Mouse (Mus musculus) MEL (cell line): ENCODE data around the gene Suclg2. TPM values are rescaled to one million over a fixed set of nuclear protein-coding genes. Genes with fewer than 3 reads are reported as not detected.

Experiments
- DNase-seq: peaks from one replicate; pipeline ENCODE4 v3.0.0; 2011; ENCODE audit warnings: low read depth, low spot score
- H3K27ac ChIP-seq: 2 replicates; pipeline ENCODE4 v1.5.1; 2012; ENCODE audit warnings: low read depth, mild to moderate bottlenecking, control low read depth, low read length, moderate library complexity; ENCODE audit not compliant: control insufficient read depth
- H3K27me3 ChIP-seq, 2 experiments: fragments of 150-350 bp in 1 of 2; sonication (generic) in 1 of 2; 2 replicates each; pipeline ENCODE4 v1.6.1; 2012; ENCODE audit warnings: low read length in 2 of 2, mild to moderate bottlenecking in 2 of 2, improper control_type of control experiment in 1 of 2, moderate library complexity in 1 of 2; ENCODE audit not compliant: insufficient read depth in 2 of 2, control insufficient read depth in 1 of 2
- H3K36me3 ChIP-seq, 2 experiments: 2 replicates each; pipeline ENCODE4 v1.6.1; 2012 to 2014; ENCODE audit warnings: low read length in 2 of 2, improper control_type of control experiment in 1 of 2, inconsistent platforms in 1 of 2, mild to moderate bottlenecking in 1 of 2; ENCODE audit not compliant: insufficient read depth in 2 of 2, control insufficient read depth in 1 of 2
- H3K4me1 ChIP-seq, 2 experiments: fragments of 150-350 bp in 1 of 2; sonication (generic) in 1 of 2; 2 replicates each; pipeline ENCODE4 v1.6.1; 2012; ENCODE audit warnings: low read length in 2 of 2, improper control_type of control experiment in 1 of 2, mild to moderate bottlenecking in 1 of 2; ENCODE audit not compliant: insufficient read depth in 2 of 2, control insufficient read depth in 1 of 2
- H3K4me3 ChIP-seq, 2 experiments: fragments of 150-350 bp in 1 of 2; sonication (generic) in 1 of 2; 2 replicates each; pipeline ENCODE4 v1.5.1; 2012; ENCODE audit warnings: low read depth in 2 of 2, low read length in 2 of 2, mild to moderate bottlenecking in 2 of 2, moderate library complexity in 2 of 2, control low read depth in 1 of 2, improper control_type of control experiment in 1 of 2; ENCODE audit not compliant: control insufficient read depth in 1 of 2, insufficient read depth in 1 of 2
- H3K79me2 ChIP-seq: 2 replicates; pipeline ENCODE4 v1.6.1; 2012; ENCODE audit warnings: mild to moderate bottlenecking, low read length, moderate library complexity; ENCODE audit not compliant: control insufficient read depth, poor library complexity, insufficient read depth
- H3K9ac ChIP-seq: 2 replicates; pipeline ENCODE4 v1.6.1; 2012; ENCODE audit warnings: low read depth, mild to moderate bottlenecking, control low read depth, low read length, moderate library complexity; ENCODE audit not compliant: control insufficient read depth, poor library complexity, severe bottlenecking
- H3K9me3 ChIP-seq: fragments of 150-350 bp; sonication (generic); replicated peaks from 2 replicates; pipeline ENCODE4 v1.6.1; 2012; ENCODE audit warnings: mild to moderate bottlenecking, low read length, improper control_type of control experiment, moderate library complexity; ENCODE audit not compliant: insufficient read depth
- BHLHE40 ChIP-seq: IDR thresholded peaks from 2 replicates; pipeline ENCODE4 v1.6.1; 2012; ENCODE audit warnings: low read depth, mild to moderate bottlenecking, inconsistent platforms, low read length, improper control_type of control experiment, borderline replicate concordance
- CHD1 ChIP-seq: IDR thresholded peaks from 2 replicates; pipeline ENCODE4 v1.6.1; 2012; ENCODE audit warnings: low read depth, mild to moderate bottlenecking, inconsistent platforms, low read length, improper control_type of control experiment
- CHD2 ChIP-seq: IDR thresholded peaks from 2 replicates; pipeline ENCODE4 v1.6.1; 2011; ENCODE audit warnings: low read length, improper control_type of control experiment
- CTCF ChIP-seq, 3 experiments: IDR thresholded peaks in 2 of 3; conservative IDR thresholded peaks in 1 of 3; 2 replicates each; pipeline ENCODE4 v1.5.1; 2011 to 2012; ENCODE audit warnings: low read length in 3 of 3, low read depth in 2 of 3, mild to moderate bottlenecking in 2 of 3, improper control_type of control experiment in 1 of 3, inconsistent platforms in 1 of 3, mixed read lengths in 1 of 3, moderate library complexity in 1 of 3; ENCODE audit not compliant: control insufficient read depth in 1 of 3, insufficient read depth in 1 of 3, poor library complexity in 1 of 3, severe bottlenecking in 1 of 3
- E2F4 ChIP-seq: IDR thresholded peaks from 2 replicates; pipeline ENCODE4 v1.6.1; 2011; ENCODE audit warnings: low read depth, low read length, improper control_type of control experiment, borderline replicate concordance
- ELF1 ChIP-seq: IDR thresholded peaks from 2 replicates; pipeline ENCODE4 v1.6.1; 2014; ENCODE audit warnings: low read depth, mild to moderate bottlenecking, inconsistent platforms, low read length, improper control_type of control experiment, moderate library complexity
- ETS1 ChIP-seq: IDR thresholded peaks from 2 replicates; pipeline ENCODE4 v1.6.1; 2012; ENCODE audit warnings: low read depth, mild to moderate bottlenecking, inconsistent platforms, low read length, improper control_type of control experiment, moderate library complexity
- GABPA ChIP-seq: IDR thresholded peaks from 2 replicates; pipeline ENCODE4 v1.6.1; 2012; ENCODE audit warnings: low read depth, mild to moderate bottlenecking, inconsistent platforms, low read length, improper control_type of control experiment, moderate library complexity
- GATA1 ChIP-seq: IDR thresholded peaks from 2 replicates; pipeline ENCODE4 v1.6.1; 2011; ENCODE audit warnings: low read depth, low read length, improper control_type of control experiment
- HCFC1 ChIP-seq: IDR thresholded peaks from 2 replicates; pipeline ENCODE4 v1.6.1; 2012; ENCODE audit warnings: low read depth, mild to moderate bottlenecking, inconsistent platforms, low read length, improper control_type of control experiment, moderate library complexity
- KAT2A ChIP-seq: conservative IDR thresholded peaks from 2 replicates; pipeline ENCODE4 v1.6.1; 2012; ENCODE audit warnings: low read depth, low read length, improper control_type of control experiment, inconsistent platforms
- MAFK ChIP-seq: IDR thresholded peaks from 2 replicates; pipeline ENCODE4 v1.6.1; 2011; ENCODE audit warnings: low read depth, mild to moderate bottlenecking, low read length, improper control_type of control experiment, borderline replicate concordance
- MAZ ChIP-seq: IDR thresholded peaks from 2 replicates; pipeline ENCODE4 v1.6.1; 2012; ENCODE audit warnings: low read depth, mild to moderate bottlenecking, inconsistent platforms, low read length, improper control_type of control experiment
- MXI1 ChIP-seq: IDR thresholded peaks from 2 replicates; pipeline ENCODE4 v1.6.1; 2011; ENCODE audit warnings: mild to moderate bottlenecking, low read depth, low read length, improper control_type of control experiment
- MYB ChIP-seq: IDR thresholded peaks from 2 replicates; pipeline ENCODE4 v1.6.1; 2011; ENCODE audit warnings: mild to moderate bottlenecking, low read depth, low read length, improper control_type of control experiment
- MYC ChIP-seq: IDR thresholded peaks from 2 replicates; pipeline ENCODE4 v1.6.1; 2011; ENCODE audit warnings: low read depth, mild to moderate bottlenecking, low read length, improper control_type of control experiment, moderate library complexity
- NELFE ChIP-seq: IDR thresholded peaks from 2 replicates; pipeline ENCODE4 v1.6.1; 2011; ENCODE audit warnings: low read depth, low read length, improper control_type of control experiment
- POLR2A ChIP-seq, 2 experiments: IDR thresholded peaks; 2 replicates each; pipeline ENCODE4 v1.6.1; 2011 to 2012; ENCODE audit warnings: low read length in 2 of 2, mild to moderate bottlenecking in 2 of 2, control low read depth in 1 of 2, improper control_type of control experiment in 1 of 2, low read depth in 1 of 2, moderate library complexity in 1 of 2; ENCODE audit not compliant: control insufficient read depth in 1 of 2, insufficient read depth in 1 of 2, poor library complexity in 1 of 2
- POLR2AphosphoS5 ChIP-seq: IDR thresholded peaks from 2 replicates; pipeline ENCODE4 v1.6.1; 2012; ENCODE audit warnings: low read depth, borderline replicate concordance, mild to moderate bottlenecking, inconsistent platforms, low read length, moderate library complexity, mixed read lengths
- RAD21 ChIP-seq: IDR thresholded peaks from 2 replicates; pipeline ENCODE4 v1.6.1; 2011; ENCODE audit warnings: mild to moderate bottlenecking, low read depth, low read length, improper control_type of control experiment
- SMC3 ChIP-seq: IDR thresholded peaks from 2 replicates; pipeline ENCODE4 v1.6.1; 2011; ENCODE audit warnings: low read depth, low read length, improper control_type of control experiment
- TBP ChIP-seq: IDR thresholded peaks from 2 replicates; pipeline ENCODE4 v1.8.0; 2011; ENCODE audit warnings: low read depth, low read length, improper control_type of control experiment
- TCF12 ChIP-seq: IDR thresholded peaks from 2 replicates; pipeline ENCODE4 v1.6.1; 2014; ENCODE audit warnings: low read depth, mild to moderate bottlenecking, inconsistent platforms, low read length, improper control_type of control experiment, moderate library complexity
- UBTF ChIP-seq: IDR thresholded peaks from 2 replicates; pipeline ENCODE4 v1.6.1; 2012; ENCODE audit warnings: low read depth, mild to moderate bottlenecking, inconsistent platforms, low read length, improper control_type of control experiment, moderate library complexity, borderline replicate concordance; ENCODE audit not compliant: insufficient read depth
- USF2 ChIP-seq, 2 experiments: IDR thresholded peaks; 2 replicates each; pipeline ENCODE4 v1.6.1; 2011 to 2012; ENCODE audit warnings: improper control_type of control experiment in 2 of 2, low read length in 2 of 2, borderline replicate concordance in 1 of 2, inconsistent platforms in 1 of 2, low read depth in 1 of 2, mild to moderate bottlenecking in 1 of 2; ENCODE audit not compliant: insufficient read depth in 1 of 2
- ZKSCAN1 ChIP-seq: IDR thresholded peaks from 2 replicates; pipeline ENCODE4 v1.6.1; 2012; ENCODE audit warnings: low read depth, mild to moderate bottlenecking, inconsistent platforms, low read length, improper control_type of control experiment, moderate library complexity
- ZMIZ1 ChIP-seq: IDR thresholded peaks from 2 replicates; pipeline ENCODE4 v1.6.1; 2012; ENCODE audit warnings: low read depth, mild to moderate bottlenecking, inconsistent platforms, low read length, improper control_type of control experiment, moderate library complexity
- ZNF384 ChIP-seq: IDR thresholded peaks from 2 replicates; pipeline ENCODE4 v1.6.1; 2012; ENCODE audit warnings: low read depth, mild to moderate bottlenecking, inconsistent platforms, low read length, improper control_type of control experiment
- polyA plus RNA-seq, 2 experiments: library from polyadenylated mRNA; stranded (reverse) in 1 of 2; unstranded in 1 of 2; fragments of >175 nt in 1 of 2; fragments of >200 nt in 1 of 2; gene quantifications; 2 replicates each; pipeline versions ENCODE4 v1.2.1 to v1.2.4; 2012; ENCODE audit warnings: low replicate concordance in 2 of 2, low read depth in 1 of 2; ENCODE audit not compliant: insufficient read length in 2 of 2, insufficient read depth in 1 of 2, missing spikeins in 1 of 2
- total RNA-seq: library from RNA; depleted of rRNA; stranded (reverse); fragments of 300-350 nt; gene quantifications from 2 replicates; pipeline ENCODE4 v1.2.3, GENCODE M21; 2012

Gene Suclg2
- total and polyA plus RNA-seq, 3 experiments = 40.0 to 46.5 TPM; not detected in 1

DNA sequence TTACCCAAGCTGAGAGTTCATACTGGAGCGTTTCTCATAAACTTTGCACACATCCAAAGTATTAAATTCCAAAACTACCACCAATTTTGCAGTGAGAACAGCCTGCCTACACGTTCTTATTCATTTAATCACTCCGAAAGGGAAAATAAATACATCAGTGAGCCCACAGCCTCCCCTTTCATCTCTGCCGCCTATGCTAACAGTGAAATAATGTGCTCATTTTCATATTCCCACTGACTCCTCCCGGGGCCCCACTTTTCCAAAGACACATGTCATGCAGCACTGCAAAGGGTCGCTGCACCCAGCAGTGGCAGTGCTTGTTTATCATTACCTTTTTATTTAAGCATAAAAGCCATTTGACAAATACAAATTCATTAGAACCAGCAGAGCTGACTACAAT, 6.7 kb upstream of the Suclg2 start:
- H3K4me1 ChIP-seq = no peaks in the 10 kb centered on the region
- H3K27ac ChIP-seq = no peak overlapping the region
- TF ChIP-seq RAD21 (no peak), POLR2AphosphoS5 (no peak), BHLHE40 (no peak), MXI1 (no peak), ZKSCAN1 (no peak), TCF12 (no peak), CHD2 (no peak), TBP (no peak), CHD1 (no peak), ZMIZ1 (no peak), UBTF (no peak), ETS1 (no peak), GATA1 (no peak), ELF1 (no peak), HCFC1 (no peak), POLR2A (IDR thresholded peaks at IDR 0.05; ENCODE audit: control insufficient read depth in 1 of 2, insufficient read depth in 1 of 2, low read depth in 1 of 2, low read length in 2 of 2, poor library complexity in 1 of 2) (no peak), E2F4 (no peak), KAT2A (no peak)
- peaks cover 1 to 4% of the 10 kb centered on the region in 2 experiments; a peak in 2 of 4 replicates for H3K27me3 ChIP-seq
- no peaks in the 10 kb centered on the region for H3K9me3 ChIP-seq
- no peaks in the 10 kb centered on the region for H3K36me3 ChIP-seq
- no peak for DNase-seq
- H3K79me2 ChIP-seq = no peaks in the 10 kb centered on the region
- no peak overlapping the region for H3K9ac ChIP-seq
- no peak overlapping the region for H3K4me3 ChIP-seq

DNA sequence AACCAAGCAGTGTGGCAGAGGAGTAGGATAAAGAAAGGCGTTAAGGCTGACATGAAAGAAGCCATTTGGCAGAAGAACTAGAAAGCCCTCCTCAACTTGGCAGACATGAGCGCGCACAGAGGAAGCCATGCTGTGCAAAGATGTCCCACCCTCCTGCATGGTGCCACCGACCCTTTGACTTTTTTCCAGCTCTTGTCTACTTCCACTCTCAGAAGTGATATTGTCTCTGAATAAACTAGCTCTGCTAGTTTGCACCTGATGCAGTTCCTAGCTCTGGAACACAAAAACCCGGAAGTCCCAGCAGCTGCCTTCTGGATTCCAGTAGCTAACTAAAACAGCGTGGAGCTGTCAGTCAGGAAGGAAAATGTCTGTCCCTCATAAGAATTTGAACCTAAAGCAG, 4.8 kb upstream of the Suclg2 start:
- Histone ChIP-seq H3K4me1 (peaks cover 2 to 4% of the 10 kb centered on the region in 2 experiments; a peak in 3 of 4 replicates), H3K27ac (no peak overlapping the region), H3K4me3 (no peak overlapping the region), H3K27me3 (peaks cover 1 to 4% of the 10 kb centered on the region in 2 experiments; a peak in 2 of 4 replicates), H3K36me3 (peaks cover 0 to 4% of the 10 kb centered on the region in 2 experiments; a peak in 2 of 4 replicates), H3K79me2 (peaks cover 2% of the 10 kb centered on the region; the same call in 1 of the 2 replicates), H3K9ac (no peak overlapping the region), H3K9me3 (no peaks in the 10 kb centered on the region)
- DNase-seq = no peak
- TF ChIP-seq TBP (no peak), CTCF (IDR thresholded peaks at IDR 0.05 in 2 of 3, conservative IDR thresholded peaks at IDR 0.05 in 1 of 3; ENCODE audit: control insufficient read depth in 1 of 3, insufficient read depth in 1 of 3, low read depth in 2 of 3, low read length in 3 of 3, poor library complexity in 1 of 3, severe bottlenecking in 1 of 3) (no peak), MAFK (no peak), USF2 (IDR thresholded peaks at IDR 0.05; ENCODE audit: borderline replicate concordance in 1 of 2, insufficient read depth in 1 of 2, low read depth in 1 of 2, low read length in 2 of 2) (no peak), MYB (no peak), TCF12 (no peak), BHLHE40 (no peak), ZKSCAN1 (no peak), MAZ (no peak), NELFE (no peak), ZNF384 (no peak), ZMIZ1 (no peak), GABPA (no peak), CHD2 (no peak), MYC (no peak), SMC3 (no peak)
